Mouse (Mus musculus): ENCODE measurements around the gene Rpl12.

Rpl12 gene

DNA sequence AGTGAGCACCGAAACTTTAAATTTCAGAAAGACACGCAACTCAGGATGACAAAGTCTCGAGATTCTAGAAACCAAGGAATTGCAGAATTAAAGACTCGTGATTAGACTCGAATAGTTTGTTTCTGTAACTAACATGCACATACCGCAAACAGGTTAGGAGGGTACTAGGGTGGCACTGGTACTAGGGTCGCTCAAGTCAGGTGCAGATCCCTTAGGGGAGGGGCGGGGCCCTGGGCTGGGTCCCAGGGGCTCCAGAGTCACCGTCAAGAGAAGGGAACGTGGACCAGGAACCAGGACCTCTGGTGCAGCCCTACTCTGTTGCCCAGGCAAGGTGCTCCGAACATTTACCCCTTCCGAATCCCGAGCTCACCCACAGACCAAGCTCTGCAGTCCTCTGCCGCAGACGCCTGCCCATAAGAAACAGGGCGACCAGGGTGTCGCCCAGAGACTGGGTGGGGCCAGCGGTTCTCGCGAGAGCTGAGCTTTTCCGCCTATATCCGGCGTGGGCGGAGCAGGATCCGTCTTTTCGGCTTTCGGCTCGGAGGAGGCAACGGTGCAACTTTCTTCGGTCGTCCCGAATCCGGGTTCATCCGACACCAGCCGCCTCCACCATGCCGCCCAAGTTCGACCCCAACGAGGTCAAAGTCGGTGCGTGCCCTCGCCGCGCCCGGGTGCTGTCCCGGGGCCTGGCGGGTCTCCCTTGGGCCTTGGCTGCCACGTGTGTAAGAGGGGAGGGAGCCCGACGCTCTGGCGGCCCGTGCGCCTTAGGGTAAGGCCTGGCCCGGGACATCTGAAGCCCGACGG lies at the start of gene Rpl12, which contains the start of gene Lrsam1:
Rpl12 (plus strand) TSS at position 368 of the 804 bp plus-strand sequence.
Lrsam1 (minus strand) TSS at position 423 of the 804 bp plus-strand sequence.
- peak; percentile 90 for DNase-seq

- no peak for DNase-seq
Measured at GRCm38 (mm10) chr2:32911639-32912182, 49.6 kb upstream of the Rpl12 start.

GRCm38 (mm10) chr2:32912210-32912804 lies 49.1 kb upstream of the Rpl12 start:
- DNase-seq = peak; percentile 84

GRCm38 (mm10) chr2:32914362-32914761 lies 47.0 kb upstream of the Rpl12 start:
- no peak for DNase-seq

DNA sequence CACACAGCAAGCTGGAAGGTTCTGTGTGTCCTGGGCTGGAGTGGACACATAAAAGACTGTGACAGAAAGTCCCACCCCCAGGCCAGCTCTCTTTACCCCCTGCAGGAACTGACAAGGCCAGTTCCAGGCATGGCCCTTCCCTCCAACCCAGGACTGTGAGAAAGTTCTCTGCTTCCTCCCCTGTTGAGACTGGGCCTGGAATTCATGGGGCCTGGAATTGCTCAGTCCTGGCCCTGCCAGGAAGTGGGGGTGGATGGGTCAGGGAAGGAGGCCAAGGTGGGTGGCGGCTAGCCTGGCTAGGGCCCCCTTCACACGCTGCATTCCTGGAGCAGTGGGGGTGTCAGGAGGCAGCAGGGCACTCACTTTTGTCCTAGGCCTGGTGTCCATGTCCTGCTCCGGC lies 46.5 kb upstream of the Rpl12 start:
- DNase-seq = no peak

DNA sequence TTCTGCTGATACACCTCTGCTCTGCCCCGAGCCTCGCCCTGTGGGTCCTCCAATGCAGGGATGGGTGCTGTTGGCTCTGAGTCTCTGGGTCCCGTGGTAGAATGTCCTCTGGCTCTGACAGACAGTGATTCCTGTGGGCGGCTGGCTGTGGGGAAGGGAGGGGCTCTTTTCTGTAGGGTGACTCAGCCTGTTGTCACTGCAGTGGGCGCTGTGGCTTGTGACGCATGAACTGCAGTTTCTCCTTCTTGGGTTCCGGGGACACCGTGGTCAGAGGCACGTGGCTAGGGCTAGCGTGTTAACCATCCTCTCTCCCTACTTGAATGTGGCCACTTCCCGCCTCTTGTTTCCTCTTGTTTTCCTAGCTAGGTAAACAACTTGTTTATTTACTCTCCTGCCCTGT lies 43.8 kb upstream of the Rpl12 start:
- no peak for DNase-seq

GRCm38 (mm10) chr2:32918391-32918790 lies 43.0 kb upstream of the Rpl12 start:
- DNase-seq = no peak

DNA sequence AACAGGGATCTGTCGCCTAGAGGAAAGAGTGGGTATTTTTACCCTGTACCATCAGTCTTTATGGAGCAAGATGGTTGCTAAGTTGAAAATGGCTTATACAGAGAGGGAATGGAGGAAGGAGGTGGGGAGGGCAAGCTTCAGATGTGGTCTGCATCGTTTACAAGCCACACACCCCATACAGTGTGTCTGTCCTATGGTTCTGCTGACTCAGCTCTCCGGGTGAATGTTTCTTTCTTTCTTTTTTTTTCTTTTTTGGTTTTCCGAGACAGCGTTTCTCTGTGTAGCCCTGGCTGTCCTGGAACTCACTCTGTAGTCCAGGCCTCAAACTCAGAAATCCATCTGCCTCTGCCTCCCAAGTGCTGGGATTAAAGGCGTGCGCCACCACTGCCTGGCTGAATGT lies 40.1 kb upstream of the Rpl12 start:
- no peak for DNase-seq

GRCm38 (mm10) chr2:32921801-32922380 lies 39.5 kb upstream of the Rpl12 start:
- DNase-seq = no peak

- DNase-seq = no peak
Measured at GRCm38 (mm10) chr2:32922564-32922963, 38.8 kb upstream of the Rpl12 start.

- no peak for DNase-seq
Measured at GRCm38 (mm10) chr2:32923551-32924250, 37.7 kb upstream of the Rpl12 start.

- no peak for DNase-seq
Measured at GRCm38 (mm10) chr2:32924306-32924844, 37.0 kb upstream of the Rpl12 start.

DNA sequence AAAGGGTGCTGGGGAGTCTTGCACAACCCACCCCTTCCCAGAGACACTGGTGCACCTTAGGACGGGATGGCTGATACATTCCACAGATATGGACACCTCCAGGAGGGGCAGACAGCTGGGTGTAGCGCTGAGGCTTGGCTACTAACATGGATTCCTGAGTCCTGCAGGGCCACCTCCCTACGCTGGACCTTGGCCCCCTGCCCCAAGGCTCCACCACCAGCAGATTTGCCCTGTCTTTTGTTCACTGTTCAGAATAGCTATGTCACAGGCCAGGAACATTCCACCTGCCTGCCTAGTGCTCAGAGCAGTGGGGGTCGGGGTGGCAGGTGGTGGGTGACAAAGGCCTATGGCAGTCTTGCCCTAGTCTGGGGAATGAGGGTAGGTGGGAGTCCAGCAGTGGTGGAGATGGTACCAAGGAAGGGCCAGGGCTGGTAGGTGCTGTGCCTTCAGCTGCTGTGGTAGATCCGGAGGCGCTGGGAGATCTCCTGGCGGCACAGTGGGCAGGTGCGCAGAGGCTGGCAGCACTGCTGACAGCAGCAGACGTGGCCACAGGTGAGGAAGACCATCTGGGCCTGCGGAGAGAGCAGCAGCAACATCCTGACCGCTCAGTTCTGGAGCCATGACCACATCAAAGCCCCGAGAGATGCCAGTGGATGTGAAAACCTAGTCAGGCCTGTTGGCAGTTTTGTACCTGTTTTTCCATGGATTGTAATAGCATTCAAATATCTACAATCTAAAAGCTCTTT lies 34.9 kb upstream of the Rpl12 start:
- no peak for DNase-seq

- no peak for DNase-seq
Measured at GRCm38 (mm10) chr2:32927624-32928234, 33.6 kb upstream of the Rpl12 start.

DNA sequence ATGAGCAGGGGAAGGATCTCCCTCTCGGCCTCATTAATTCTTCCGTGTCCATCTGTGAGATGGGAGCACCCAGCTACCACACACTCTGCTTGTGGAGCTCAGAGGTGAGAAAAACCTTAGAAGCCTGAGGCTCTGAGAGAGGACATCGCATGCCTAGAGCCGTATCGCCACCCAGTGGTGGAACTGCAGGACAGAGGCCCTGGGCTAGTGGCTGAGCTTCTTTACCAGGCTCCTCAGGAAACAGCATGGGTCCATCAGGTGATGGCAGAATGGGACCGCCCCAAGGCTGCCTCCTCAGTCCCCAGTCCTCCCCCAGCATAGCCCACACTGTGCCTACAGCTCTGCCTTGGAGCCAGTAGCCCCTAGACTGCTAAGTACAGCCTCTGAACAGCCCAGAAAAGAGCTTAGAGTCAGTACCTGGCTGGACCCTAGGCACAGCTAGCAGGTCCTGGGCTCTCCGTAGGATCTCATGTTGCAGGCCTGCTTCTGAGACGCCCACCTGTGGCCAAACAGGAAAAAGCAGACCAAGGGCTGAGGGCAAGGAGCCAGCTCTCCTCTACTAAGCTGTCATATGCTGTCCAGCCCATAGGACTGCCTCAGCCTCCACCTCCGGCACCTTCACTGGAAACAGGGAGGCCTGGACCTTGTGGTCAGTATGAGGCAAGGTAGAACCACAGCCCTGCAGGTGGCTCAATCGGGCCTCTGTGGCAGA lies 33.0 kb upstream of the Rpl12 start:
- peak; percentile 76 for DNase-seq

GRCm38 (mm10) chr2:32928947-32929829 lies 32.2 kb upstream of the Rpl12 start:
- DNase-seq = no peak

DNA sequence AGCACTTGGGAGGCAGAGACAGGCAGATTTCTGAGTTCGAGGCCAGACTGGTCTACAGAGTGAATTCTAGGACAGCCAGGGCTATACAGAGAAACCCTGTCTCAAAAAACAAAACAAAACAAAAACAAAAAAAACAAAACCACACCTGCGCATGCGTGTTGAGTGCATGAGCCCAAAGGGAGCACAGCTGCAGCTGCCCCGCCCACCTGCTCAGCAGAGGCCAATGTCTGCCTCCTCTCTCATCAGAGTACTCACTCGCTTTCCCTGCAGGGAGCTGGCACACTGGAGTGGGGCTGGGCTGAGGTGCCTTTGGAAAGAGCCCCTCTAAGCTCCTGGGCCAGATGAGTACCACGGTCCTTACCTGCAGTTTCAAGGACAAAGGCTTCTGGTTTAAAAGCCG lies 29.6 kb upstream of the Rpl12 start:
- DNase-seq = no peak

DNA sequence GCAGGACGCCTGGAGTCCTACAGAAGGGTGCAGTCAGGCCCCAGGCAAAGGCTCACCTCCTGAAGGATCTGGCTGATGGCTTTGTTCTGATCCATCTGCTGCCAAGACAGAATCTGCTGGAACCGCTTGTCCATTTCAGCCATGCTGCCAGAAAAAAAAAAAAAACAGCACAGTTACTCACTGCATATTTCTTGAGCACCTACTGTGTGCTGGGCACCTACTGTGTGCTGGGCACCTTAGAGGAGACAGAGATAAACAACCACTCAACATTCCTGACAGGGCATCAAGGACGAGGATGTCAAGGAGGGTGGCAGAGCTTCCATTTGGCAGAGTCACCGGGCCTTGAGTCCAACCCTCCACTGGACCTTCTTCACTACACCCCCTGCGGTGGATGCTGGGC lies 22.6 kb upstream of the Rpl12 start:
- DNase-seq = no peak

GRCm38 (mm10) chr2:32939418-32939817 lies 21.9 kb upstream of the Rpl12 start:
- no peak for DNase-seq

DNA sequence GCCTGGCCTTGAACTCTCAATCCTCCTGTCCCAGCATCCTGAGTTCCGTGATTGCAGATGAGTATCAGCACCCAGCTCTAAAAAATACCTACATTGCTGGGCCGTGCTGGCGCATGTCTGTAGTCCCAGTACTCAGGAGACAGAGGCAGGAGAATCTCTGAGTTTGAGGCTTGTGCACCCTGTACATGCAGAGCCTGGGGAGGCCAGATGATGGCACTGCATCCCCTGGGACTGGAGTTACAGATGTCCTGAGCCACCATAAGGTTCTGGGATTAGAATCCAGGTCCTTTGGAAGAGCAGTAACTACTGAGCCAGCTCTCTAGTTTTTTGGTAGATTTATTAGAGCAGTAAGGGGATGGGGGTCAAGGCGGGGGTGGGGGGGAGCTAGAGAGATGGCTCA lies 20.9 kb upstream of the Rpl12 start:
- DNase-seq = no peak
